Mouse (Mus musculus): ENCODE measurements around the gene Tuba1b. TPM values are rescaled to one million over a fixed set of nuclear protein-coding genes. Genes with fewer than 3 reads are reported as not detected.

The Tuba1b gene
- polyA plus RNA-seq (2014; fragmentation: Nextera tagmentation; extraction: Ambion mirVana) = 1,223 and 1,455 TPM in 2 replicates

DNA sequence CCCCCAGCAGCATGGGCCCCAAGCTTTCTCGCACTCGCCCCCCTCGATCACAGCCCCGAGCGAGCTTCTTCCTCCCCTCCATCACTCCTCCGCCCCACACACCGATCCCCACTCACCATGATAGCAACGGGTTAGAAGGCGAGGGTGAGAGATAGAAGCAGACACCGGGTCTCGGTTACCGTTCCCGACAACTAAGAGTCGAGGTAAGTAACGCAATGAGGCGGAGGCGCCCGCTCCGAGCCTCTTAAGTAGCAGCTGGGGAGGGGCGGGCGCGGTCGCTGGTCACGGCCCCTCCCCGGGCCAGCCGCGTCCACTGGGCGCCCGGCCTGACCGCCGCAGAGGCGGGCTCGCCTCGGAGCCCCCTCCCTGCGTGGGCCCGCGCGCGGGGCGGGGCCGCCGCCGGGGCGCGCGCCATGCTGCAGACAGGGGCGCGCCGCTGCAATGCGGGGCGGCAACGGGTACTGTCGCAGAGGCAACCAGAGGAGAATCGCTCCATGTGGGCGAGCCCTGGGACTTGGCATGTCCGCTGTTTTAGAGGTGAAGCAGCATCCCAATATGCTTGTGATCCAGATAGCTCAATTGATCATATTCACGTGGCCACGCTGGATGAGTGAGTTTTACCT is at the start of gene Tuba1b:
Gene Tuba1b (minus strand): TSS at position 349 of the 623 bp plus-strand sequence.
- Histone ChIP-seq H3K36me3 (replicated peaks; ENCODE audit: control insufficient read depth, insufficient read depth) (peaks cover 14% of the 10 kb centered on the region), H3K9ac (peak within 1 kb of the TSS; percentile 84), H3K4me2 (replicated peaks) (peak within 1 kb of the TSS; percentile 90), H3K9me3 (ENCODE audit: control insufficient read depth, low read length) (no peaks in the 10 kb centered on the region), H3K27ac (peak within 1 kb of the TSS; percentile 98), H3K4me3 (replicated peaks; ENCODE audit: low read length) (peak within 1 kb of the TSS; percentile 70), H3K27me3 (ENCODE audit: control insufficient read depth, insufficient read depth, low read length) (no peaks in the 10 kb centered on the region), H3K4me1 (replicated peaks; ENCODE audit: control insufficient read depth, insufficient read depth, low read length) (peaks cover 16% of the 10 kb centered on the region)
- under 1% methylated on average over 58 of the region's 58 CpGs for WGBS
- ATAC-seq (ENCODE audit: low FRiP score) (peak; percentile 94), DNase-seq (ENCODE audit: low spot score) (peak; percentile 90)

DNA sequence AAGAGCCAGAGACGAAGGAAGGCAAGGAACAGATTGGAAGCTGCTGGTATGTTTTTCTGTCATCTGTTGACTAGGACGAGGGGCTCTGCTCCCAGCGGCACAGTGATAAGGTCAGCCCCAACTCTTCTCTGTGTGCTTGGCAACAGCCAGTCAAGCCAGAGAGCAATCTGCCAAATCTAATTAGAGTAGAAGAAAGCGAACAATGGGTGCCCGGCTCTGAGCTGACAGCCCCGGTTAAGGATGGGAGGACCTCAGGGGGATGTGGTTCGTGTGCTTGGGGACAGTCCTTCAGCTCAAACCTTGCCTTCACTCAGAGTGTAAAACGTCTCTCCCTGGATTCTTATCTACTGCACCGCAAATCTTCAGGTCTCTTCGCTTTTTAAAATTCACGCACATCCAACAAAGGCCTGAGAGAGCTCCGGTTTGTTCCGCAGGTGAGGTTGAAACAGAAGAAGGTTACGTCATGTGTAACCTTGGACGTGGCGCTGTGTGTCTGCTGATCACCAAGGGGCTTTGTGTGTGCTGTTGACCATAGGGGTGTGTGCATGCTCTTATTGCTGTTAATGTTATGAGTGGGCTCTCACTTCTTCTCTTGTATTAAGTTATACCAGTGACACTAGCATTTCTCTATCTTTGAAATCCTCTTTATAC is 49.2 kb upstream of the Tuba1b start:
- ATAC-seq (ENCODE audit: low FRiP score) (peak; percentile 72), DNase-seq (ENCODE audit: low spot score) (peak; percentile 79)
- H3K4me3 ChIP-seq (replicated peaks; ENCODE audit: low read length) = peak overlapping the region; percentile 38
- H3K4me1 ChIP-seq (replicated peaks; ENCODE audit: control insufficient read depth, insufficient read depth, low read length) = peaks cover 46% of the 10 kb centered on the region
- 10% methylated on average over 16 of the region's 16 CpGs for WGBS
- H3K27me3 ChIP-seq (ENCODE audit: control insufficient read depth, insufficient read depth, low read length) = no peaks in the 10 kb centered on the region
- peak overlapping the region; percentile 94 for H3K27ac ChIP-seq
- peak overlapping the region; percentile 67 for H3K9ac ChIP-seq
- peak overlapping the region; percentile 91 for H3K4me2 ChIP-seq (replicated peaks)
- no peaks in the 10 kb centered on the region for H3K9me3 ChIP-seq (ENCODE audit: control insufficient read depth, low read length)
- H3K36me3 ChIP-seq (replicated peaks; ENCODE audit: control insufficient read depth, insufficient read depth) = no peaks in the 10 kb centered on the region

DNA sequence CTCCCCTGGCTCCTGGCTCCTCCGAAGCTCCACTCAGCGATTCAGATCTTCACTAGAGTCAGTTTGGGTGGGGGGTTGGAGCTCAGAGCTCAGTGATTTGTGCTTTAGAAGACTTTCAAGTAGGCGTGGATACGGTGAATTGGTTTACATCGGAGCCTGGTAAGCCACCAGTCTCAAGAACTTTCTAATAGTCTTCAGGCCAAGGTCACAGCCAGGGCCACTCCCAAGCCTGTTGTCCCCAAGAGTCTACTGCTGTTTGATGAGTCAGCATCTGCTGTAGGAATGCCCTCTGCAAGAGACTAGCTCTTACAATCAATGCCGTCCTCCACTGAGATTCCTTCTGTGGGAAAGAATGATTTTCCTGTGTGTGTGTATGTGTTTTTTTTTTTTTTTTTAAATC is 47.7 kb upstream of the Tuba1b start:
- Histone ChIP-seq H3K9ac (no peak overlapping the region), H3K4me1 (replicated peaks; ENCODE audit: control insufficient read depth, insufficient read depth, low read length) (peaks cover 46% of the 10 kb centered on the region)
- DNase-seq (ENCODE audit: low spot score) = no peak

DNA sequence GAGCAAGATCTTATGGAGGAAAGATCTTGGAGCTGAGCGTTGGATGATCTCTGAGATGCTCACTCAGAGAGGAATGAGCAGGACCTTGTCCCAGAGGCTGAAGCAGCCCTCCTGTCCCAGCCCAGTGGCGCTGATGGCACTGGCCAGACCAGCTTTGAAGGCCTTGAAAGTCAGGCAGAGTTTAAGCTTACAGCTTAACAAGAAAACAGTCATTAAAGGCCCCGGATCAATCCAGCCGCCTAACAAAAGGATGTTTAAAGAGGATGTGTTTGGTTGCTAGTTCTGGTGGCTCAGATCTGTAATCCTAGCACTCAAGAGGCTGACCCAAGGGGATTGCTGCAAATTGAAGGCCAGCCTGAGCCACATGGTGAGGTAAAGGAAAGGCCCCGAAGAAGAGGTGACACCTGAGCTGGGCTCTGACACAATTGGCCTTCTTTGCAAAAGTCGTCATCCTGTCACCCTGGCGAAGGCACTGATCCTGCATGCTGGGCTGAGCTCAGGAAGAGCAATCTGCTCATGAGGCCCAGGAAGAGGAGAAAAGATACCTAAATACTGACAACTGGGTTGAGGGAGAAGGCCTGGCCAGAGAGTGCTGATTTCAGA is 45.7 kb upstream of the Tuba1b start:
- peaks cover 44% of the 10 kb centered on the region for H3K4me1 ChIP-seq (replicated peaks; ENCODE audit: control insufficient read depth, insufficient read depth, low read length)

More for the DNA sequence above, 47.7 kb upstream of the Tuba1b start:
- Histone ChIP-seq H3K4me3 (replicated peaks; ENCODE audit: low read length) (no peak overlapping the region), H3K4me2 (replicated peaks) (no peak overlapping the region), H3K36me3 (replicated peaks; ENCODE audit: control insufficient read depth, insufficient read depth) (no peaks in the 10 kb centered on the region), H3K9me3 (ENCODE audit: control insufficient read depth, low read length) (no peaks in the 10 kb centered on the region), H3K27me3 (ENCODE audit: control insufficient read depth, insufficient read depth, low read length) (no peaks in the 10 kb centered on the region), H3K27ac (peak overlapping the region; percentile 94)
- 56% methylated on average over 6 of the region's 6 CpGs for WGBS
- ATAC-seq (ENCODE audit: low FRiP score) = no peak

DNA sequence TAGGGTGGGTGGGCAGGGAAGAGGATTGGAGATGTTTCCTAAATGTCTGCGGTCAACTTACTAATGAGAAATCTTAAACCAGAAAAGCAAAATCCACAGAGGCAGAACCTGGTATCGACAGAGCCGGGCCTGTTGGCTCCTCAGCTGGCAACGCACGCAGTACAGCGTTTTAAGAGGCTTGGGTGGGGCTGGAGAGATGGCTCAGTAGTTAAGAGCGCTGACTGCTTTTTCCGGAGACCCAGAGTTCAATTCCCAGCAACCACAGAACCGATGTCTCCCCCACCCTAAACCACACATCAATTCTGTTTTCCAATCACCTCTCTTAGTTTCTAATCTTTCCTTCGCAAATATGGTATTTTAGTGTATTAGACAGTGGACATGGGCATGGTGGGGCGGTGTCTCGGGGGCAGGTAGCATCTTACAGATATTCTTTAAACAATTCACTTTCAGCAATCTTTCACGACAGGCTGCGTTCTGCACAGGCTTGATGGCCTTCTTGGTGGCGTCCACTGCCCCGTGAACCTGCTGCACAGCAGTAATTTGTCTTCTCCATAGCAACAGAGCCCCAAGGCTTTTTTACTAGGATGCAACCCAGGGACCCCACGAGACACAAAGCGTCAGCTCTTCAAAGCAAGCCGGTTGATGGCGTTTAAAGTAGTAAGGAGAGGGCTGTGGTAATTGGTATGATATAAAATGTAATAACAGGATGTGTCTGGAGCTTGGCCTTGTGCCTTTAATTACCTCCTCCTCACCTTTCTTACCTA is 44.2 kb upstream of the Tuba1b start:
- H3K9me3 ChIP-seq (ENCODE audit: control insufficient read depth, low read length) = no peaks in the 10 kb centered on the region
- H3K27ac ChIP-seq = peak overlapping the region; percentile 92
- peak; percentile 61 for DNase-seq (ENCODE audit: low spot score)
- H3K9ac ChIP-seq = peak overlapping the region; percentile 52
- no peaks in the 10 kb centered on the region for H3K27me3 ChIP-seq (ENCODE audit: control insufficient read depth, insufficient read depth, low read length)
- H3K4me3 ChIP-seq (replicated peaks; ENCODE audit: low read length) = peak overlapping the region; percentile 7
- H3K4me1 ChIP-seq (replicated peaks; ENCODE audit: control insufficient read depth, insufficient read depth, low read length) = peaks cover 44% of the 10 kb centered on the region
- no peaks in the 10 kb centered on the region for H3K36me3 ChIP-seq (replicated peaks; ENCODE audit: control insufficient read depth, insufficient read depth)
- WGBS = 33% methylated on average over 20 of the region's 20 CpGs
- ATAC-seq (ENCODE audit: low FRiP score) = no peak
- H3K4me2 ChIP-seq (replicated peaks) = peak overlapping the region; percentile 47

More for the DNA sequence above, 45.7 kb upstream of the Tuba1b start:
- H3K27ac ChIP-seq = peak overlapping the region; percentile 92
- WGBS = 45% methylated on average over 7 of the region's 7 CpGs
- H3K27me3 ChIP-seq (ENCODE audit: control insufficient read depth, insufficient read depth, low read length) = no peaks in the 10 kb centered on the region
- H3K36me3 ChIP-seq (replicated peaks; ENCODE audit: control insufficient read depth, insufficient read depth) = no peaks in the 10 kb centered on the region
- ATAC-seq (ENCODE audit: low FRiP score) (no peak), DNase-seq (ENCODE audit: low spot score) (no peak)
- 0 out of 2 replicates have a peak overlapping the region, but pooled peaks have one; percentile 20 for H3K9ac ChIP-seq
- H3K4me2 ChIP-seq (replicated peaks) = no peak overlapping the region
- H3K4me3 ChIP-seq (replicated peaks; ENCODE audit: low read length) = no peak overlapping the region
- H3K9me3 ChIP-seq (ENCODE audit: control insufficient read depth, low read length) = no peaks in the 10 kb centered on the region

DNA sequence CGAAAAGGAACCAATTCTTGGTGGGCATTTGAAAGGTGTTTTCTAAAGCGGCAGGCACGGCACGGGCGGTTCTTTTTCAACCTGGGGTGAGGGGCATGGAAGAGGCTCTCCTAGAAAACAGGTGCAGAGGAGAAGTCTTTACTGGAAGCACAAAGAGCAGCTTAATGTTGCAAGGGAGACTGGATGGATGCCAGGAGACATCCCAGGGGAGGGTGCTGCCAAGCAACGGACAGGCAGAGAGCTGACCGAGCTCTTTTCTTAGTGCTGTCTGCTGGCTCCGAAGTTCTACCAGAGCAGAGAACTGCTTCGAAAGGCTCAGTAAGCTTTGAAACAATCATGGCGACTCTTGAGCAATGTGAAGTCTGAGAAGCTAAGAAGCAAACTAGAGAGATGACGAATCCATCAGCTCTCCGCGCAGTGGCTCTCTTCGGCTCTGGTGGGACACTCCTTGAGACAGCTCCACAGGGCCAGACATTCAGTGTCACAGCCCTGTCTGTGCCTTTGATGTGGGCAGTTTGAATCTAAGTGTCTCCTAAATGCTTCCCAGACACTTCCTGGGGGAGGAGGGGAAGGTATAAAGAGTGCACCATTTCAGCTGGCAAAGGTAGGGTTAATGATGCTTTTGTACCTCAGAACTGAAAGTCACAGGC is 43.5 kb upstream of the Tuba1b start:
- H3K9ac ChIP-seq = peak overlapping the region; percentile 52
- H3K36me3 ChIP-seq (replicated peaks; ENCODE audit: control insufficient read depth, insufficient read depth) = no peaks in the 10 kb centered on the region

DNA sequence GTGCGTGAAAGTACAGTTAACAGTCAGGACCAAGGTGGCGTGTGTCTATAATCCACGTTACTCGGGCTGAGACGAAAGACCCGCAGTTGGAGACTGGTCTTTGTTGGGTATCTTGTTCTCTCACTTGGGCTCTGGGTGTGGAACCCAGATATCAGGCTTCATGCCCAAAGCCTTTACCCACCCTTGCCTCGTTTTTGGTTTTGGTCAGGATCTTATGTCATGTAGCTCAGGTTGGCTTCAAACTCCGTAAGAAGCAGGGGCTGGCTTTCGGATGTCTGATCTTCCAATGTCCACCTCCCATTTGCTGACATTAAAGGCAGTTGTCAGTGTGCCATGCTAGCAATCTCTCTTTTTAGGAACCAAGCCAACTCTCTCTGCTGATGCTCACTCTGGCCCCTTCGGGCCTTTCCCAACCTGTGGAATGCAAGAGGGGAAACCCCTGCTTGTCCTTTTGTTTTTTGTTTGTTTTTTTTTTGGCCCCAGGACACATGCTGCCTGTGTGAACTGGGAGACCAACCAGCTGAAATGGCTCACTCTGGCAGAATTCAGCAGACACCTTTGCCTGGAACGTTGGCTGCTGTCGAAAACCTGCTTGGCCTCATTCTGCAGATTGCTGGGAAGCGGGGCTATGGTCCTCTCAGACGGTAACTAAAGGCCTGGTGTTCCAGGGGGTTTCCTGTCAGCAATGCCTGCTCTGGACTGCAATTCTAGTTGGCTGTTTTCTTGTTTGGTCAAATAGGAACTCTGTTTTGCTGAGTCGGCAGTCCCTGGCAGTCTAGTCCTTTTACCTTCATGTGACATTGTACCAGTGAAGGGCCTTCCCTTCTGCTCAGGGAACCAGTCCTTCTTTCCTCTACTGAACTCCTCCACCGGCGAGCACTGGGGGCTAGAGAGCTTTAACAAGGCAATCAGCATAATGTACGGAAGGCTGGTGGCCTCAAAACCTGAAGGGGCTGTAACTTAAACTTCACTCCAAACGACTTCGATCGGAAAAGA is 42.7 kb upstream of the Tuba1b start:
- peak overlapping the region; percentile 92 for H3K27ac ChIP-seq
- no peaks in the 10 kb centered on the region for H3K9me3 ChIP-seq (ENCODE audit: control insufficient read depth, low read length)
- no peak overlapping the region for H3K4me3 ChIP-seq (replicated peaks; ENCODE audit: low read length)
- no peak for ATAC-seq (ENCODE audit: low FRiP score)
- H3K4me1 ChIP-seq (replicated peaks; ENCODE audit: control insufficient read depth, insufficient read depth, low read length) = peaks cover 50% of the 10 kb centered on the region
- H3K36me3 ChIP-seq (replicated peaks; ENCODE audit: control insufficient read depth, insufficient read depth) = no peaks in the 10 kb centered on the region
- WGBS = 55% methylated on average over 21 of the region's 21 CpGs
- DNase-seq (ENCODE audit: low spot score) = no peak
- H3K9ac ChIP-seq = peak overlapping the region; percentile 52
- H3K27me3 ChIP-seq (ENCODE audit: control insufficient read depth, insufficient read depth, low read length) = no peaks in the 10 kb centered on the region
- peak overlapping the region; percentile 47 for H3K4me2 ChIP-seq (replicated peaks)

More for the DNA sequence above, 43.5 kb upstream of the Tuba1b start:
- H3K27me3 ChIP-seq (ENCODE audit: control insufficient read depth, insufficient read depth, low read length) = no peaks in the 10 kb centered on the region
- peak overlapping the region; percentile 7 for H3K4me3 ChIP-seq (replicated peaks; ENCODE audit: low read length)
- peak; percentile 67; the same call in 1 of the 2 replicates for ATAC-seq (ENCODE audit: low FRiP score)
- peak; percentile 91 for DNase-seq (ENCODE audit: low spot score)
- 25% methylated on average over 14 of the region's 14 CpGs for WGBS
- H3K4me2 ChIP-seq (replicated peaks) = peak overlapping the region; percentile 47
- peak overlapping the region; percentile 92 for H3K27ac ChIP-seq
- no peaks in the 10 kb centered on the region for H3K9me3 ChIP-seq (ENCODE audit: control insufficient read depth, low read length)
- peaks cover 49% of the 10 kb centered on the region for H3K4me1 ChIP-seq (replicated peaks; ENCODE audit: control insufficient read depth, insufficient read depth, low read length)
